Mouse (Mus musculus) hindbrain, embryonic 16.5 days (tissue): ENCODE measurements around the gene Nudcd2. TPM values are rescaled to one million over a fixed set of nuclear protein-coding genes. Genes with fewer than 3 reads are reported as not detected.

ENCODE experiments used
- ATAC-seq: fragments of 200-750 bp; cut with Nextera tagmentation; 2 replicates; pipeline ENCODE4 v1.8.0; 2017; ENCODE audit warnings: moderate TSS enrichment, moderate library complexity
- H3K27ac ChIP-seq: fragments of 300-500 bp; sonication (generic); 2 replicates; pipeline ENCODE4 v1.5.1; 2014; ENCODE audit warnings: low read depth, mild to moderate bottlenecking, control low read depth, low read length, moderate library complexity
- H3K27me3 ChIP-seq: fragments of 300-500 bp; sonication (generic); replicated peaks from 2 replicates; pipeline ENCODE4 v1.6.1; 2014; ENCODE audit warnings: low read length; ENCODE audit not compliant: control insufficient read depth, insufficient read depth
- H3K36me3 ChIP-seq: fragments of 300-500 bp; sonication (generic); 2 replicates; pipeline ENCODE4 v1.6.1; 2014; ENCODE audit warnings: mild to moderate bottlenecking, low read length, moderate library complexity, mixed read lengths; ENCODE audit not compliant: control insufficient read depth, insufficient read depth
- H3K4me1 ChIP-seq: fragments of 300-500 bp; sonication (generic); 2 replicates; pipeline ENCODE4 v1.6.1; 2014; ENCODE audit warnings: low read depth, low read length; ENCODE audit not compliant: control insufficient read depth, insufficient read depth
- H3K4me2 ChIP-seq: fragments of 300-500 bp; sonication (generic); 2 replicates; pipeline ENCODE4 v1.6.1; 2014; ENCODE audit warnings: mild to moderate bottlenecking, low read length, control low read depth, moderate library complexity
- H3K4me3 ChIP-seq: fragments of 300-500 bp; sonication (generic); 2 replicates; pipeline ENCODE4 v1.5.1; 2014; ENCODE audit warnings: mild to moderate bottlenecking, low read length, control low read depth, moderate library complexity
- H3K9ac ChIP-seq: fragments of 300-500 bp; sonication (generic); 2 replicates; pipeline ENCODE4 v1.6.1; 2014; ENCODE audit warnings: low read depth, mild to moderate bottlenecking, control low read depth, low read length, moderate library complexity
- H3K9me3 ChIP-seq: fragments of 300-500 bp; sonication (generic); 2 replicates; pipeline ENCODE4 v1.6.1; 2014; ENCODE audit warnings: mild to moderate bottlenecking, low read length, moderate library complexity; ENCODE audit not compliant: control insufficient read depth
- WGBS: fragments of 180-500 bp; shearing (Covaris S2); extraction: QIAGEN DNeasy Blood & Tissue Kit; methylation state at CpG from one replicate; pipeline ENCODE4 v1.1.7; 2014; 5-methylcytosine and 5-hydroxymethylcytosine counted together
- polyA plus RNA-seq: library from polyadenylated mRNA; unstranded; fragments of >200 nt; fragmentation: Nextera tagmentation; extraction: Ambion mirVana; gene quantifications from 2 replicates; pipeline ENCODE4 v1.2.1, GENCODE M21; 2015

Gene Nudcd2
- polyA plus RNA-seq, 1 experiment from 2014 or later, result 61.1 TPM

DNA sequence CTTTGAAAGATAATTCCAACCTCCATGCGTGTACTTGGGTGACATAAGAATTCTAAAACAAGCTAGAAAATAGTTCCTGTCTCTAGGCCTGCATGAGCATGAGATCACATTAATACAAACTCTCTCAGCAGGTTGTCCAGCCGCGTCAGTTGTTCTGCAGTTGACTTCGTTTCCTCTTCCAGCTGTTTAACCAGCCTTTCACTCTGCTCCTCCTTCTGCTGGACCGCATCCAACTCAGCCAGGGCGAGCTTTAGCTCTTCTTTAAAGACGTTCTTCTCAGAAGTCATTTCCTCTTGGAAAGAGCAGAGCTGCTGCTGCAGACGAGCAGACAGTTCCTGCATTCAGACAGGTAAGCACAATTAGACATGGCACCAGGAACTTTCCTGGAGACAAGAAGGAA lies 19.6 kb upstream of the Nudcd2 start:
- Histone ChIP-seq H3K9me3 (no peaks in the 10 kb centered on the region), H3K9ac (no peak overlapping the region), H3K4me2 (no peak overlapping the region), H3K27me3 (no peaks in the 10 kb centered on the region), H3K4me3 (no peak overlapping the region), H3K4me1 (no peaks in the 10 kb centered on the region), H3K27ac (no peak overlapping the region), H3K36me3 (no peaks in the 10 kb centered on the region)
- ATAC-seq, result no peak
- WGBS, result 69% methylated on average over 8 of the region's 8 CpGs

DNA sequence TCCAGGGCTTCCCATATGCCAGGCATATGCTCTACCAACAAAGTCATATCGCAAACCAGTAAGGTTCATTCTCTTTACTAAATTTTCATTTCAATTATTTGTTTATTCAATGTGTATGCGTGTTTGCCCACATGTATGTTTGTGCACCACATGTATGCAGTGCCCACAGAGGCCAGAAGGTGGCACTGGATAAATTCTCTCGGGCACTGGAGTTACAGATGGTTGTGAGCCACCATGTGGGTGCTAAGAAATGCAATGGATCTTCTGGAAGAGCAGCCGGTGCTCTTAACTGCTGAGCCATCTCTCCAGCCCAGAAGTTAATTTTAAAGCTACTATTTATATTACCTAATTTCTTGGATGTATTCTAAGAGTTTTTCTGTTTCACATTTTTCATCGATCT lies 17.9 kb upstream of the Nudcd2 start:
- Histone ChIP-seq H3K4me3 (no peak overlapping the region), H3K9me3 (no peaks in the 10 kb centered on the region), H3K27ac (no peak overlapping the region), H3K9ac (no peak overlapping the region), H3K36me3 (no peaks in the 10 kb centered on the region), H3K27me3 (no peaks in the 10 kb centered on the region), H3K4me1 (no peaks in the 10 kb centered on the region), H3K4me2 (no peak overlapping the region)
- no peak for ATAC-seq
- WGBS, result 97% methylated on average over 5 of the region's 5 CpGs

DNA sequence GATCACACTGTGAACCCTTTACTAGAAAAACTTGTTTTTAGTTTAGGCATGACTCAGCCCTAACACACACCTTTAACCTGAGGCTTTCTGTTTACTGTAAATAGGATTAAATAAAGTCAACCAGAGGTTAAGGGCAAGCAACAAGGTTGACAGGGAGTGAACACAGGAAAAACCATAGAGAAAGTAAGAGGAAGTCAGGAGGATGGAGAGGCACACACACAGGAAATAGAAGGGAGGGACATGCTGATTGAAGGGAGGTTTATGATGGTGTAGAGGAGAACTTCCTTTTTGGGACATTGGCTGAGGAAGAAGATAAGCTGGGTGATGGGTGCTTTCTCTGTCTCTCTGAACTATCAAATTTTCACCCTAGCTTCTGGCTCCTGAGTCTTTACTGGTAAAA lies 15.1 kb upstream of the Nudcd2 start:
- H3K4me3 ChIP-seq, result no peak overlapping the region
- H3K36me3 ChIP-seq, result no peaks in the 10 kb centered on the region; the same call in none of the 2 replicates
- H3K27ac ChIP-seq, result no peak overlapping the region
- ATAC-seq, result no peak
- H3K9me3 ChIP-seq, result no peaks in the 10 kb centered on the region
- no peak overlapping the region for H3K4me2 ChIP-seq
- no peaks in the 10 kb centered on the region for H3K27me3 ChIP-seq
- no peaks in the 10 kb centered on the region for H3K4me1 ChIP-seq
- no peak overlapping the region for H3K9ac ChIP-seq

DNA sequence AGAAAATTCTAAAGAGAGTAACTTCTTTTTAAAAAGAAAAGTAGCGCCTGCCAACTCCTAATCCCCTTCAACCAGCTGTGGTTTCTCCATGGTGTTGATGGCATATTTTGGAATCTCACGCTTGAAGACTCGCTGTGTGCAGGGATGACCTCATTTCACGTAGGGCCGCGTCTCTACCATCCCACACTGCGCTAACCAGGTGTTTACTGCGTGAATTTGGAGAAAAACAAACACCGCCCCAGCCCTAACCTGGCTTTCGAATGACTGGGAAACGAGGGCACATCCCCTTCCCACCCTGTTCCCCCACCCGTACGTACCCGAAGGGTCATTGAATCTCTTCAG lies 499 bp upstream of the Nudcd2 start:
- ATAC-seq, result no peak
- Histone ChIP-seq H3K4me2 (peak overlapping the region; percentile 92), H3K36me3 (peaks cover 13% of the 10 kb centered on the region), H3K4me3 (peak overlapping the region; percentile 95), H3K27ac (no peak overlapping the region), H3K4me1 (peaks cover 16% of the 10 kb centered on the region), H3K9ac (0 out of 2 replicates have a peak overlapping the region, but pooled peaks have one; percentile 27), H3K9me3 (no peaks in the 10 kb centered on the region), H3K27me3 (no peaks in the 10 kb centered on the region)
- WGBS, result 1% methylated on average over 14 of the region's 14 CpGs

DNA sequence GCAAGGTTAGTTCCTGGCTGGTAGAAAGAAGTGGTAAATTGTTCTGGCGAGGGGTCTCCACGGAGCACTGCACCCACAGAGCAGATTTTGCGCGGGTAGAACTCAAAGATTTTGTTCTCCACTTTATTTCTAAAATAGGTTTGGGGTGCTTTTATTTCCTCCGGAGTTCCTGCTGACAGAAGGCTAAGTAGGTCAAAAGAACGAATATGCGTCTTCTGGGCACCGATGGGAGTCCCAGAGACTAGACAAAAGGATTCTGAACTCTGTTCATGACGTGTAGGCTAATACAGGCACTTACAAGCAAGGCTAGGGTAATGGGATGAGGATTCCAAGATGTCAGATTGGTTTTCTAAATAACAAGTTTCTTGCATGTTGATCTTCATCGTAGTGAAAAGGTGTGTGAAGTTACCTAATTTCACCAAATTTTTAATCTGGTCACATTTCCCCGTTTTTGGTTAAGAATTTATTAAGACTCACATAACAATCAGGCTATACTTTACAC lies 835 bp downstream of the Nudcd2 start:
- Histone ChIP-seq H3K4me3 (peak overlapping the region; percentile 95), H3K36me3 (peaks cover 18% of the 10 kb centered on the region), H3K27me3 (no peaks in the 10 kb centered on the region), H3K4me1 (peaks cover 16% of the 10 kb centered on the region), H3K4me2 (peak overlapping the region; percentile 94), H3K27ac (no peak overlapping the region), H3K9me3 (no peaks in the 10 kb centered on the region), H3K9ac (peak overlapping the region; percentile 92)
- 4% methylated on average over 11 of the region's 11 CpGs for WGBS
- ATAC-seq, result no peak

DNA sequence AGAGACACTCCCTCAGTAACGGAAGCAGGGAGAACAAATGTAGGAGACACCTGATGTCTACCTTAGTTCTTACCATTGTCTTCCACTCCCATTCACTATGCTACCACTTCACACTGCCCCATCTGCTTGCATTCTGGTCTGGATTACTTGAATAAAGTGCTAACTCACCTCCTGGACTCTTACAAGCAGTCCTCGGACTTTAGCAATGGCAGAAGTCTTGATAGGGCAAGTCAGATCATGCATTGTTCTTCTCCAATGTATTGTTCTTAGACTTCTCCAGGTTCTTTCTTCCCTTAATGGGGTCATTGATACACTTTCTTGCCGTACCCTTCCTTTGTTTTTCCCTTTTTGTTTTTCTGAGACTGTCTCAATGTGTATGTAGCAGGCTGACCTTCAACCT lies 3.9 kb downstream of the Nudcd2 start:
- H3K4me1 ChIP-seq, result peaks cover 16% of the 10 kb centered on the region
- ATAC-seq, result no peak
- H3K27me3 ChIP-seq, result no peaks in the 10 kb centered on the region
- H3K9ac ChIP-seq, result no peak overlapping the region
- no peak overlapping the region for H3K4me2 ChIP-seq
- WGBS, result 88% methylated on average over 3 of the region's 3 CpGs
- H3K36me3 ChIP-seq, result peaks cover 23% of the 10 kb centered on the region
- H3K9me3 ChIP-seq, result no peaks in the 10 kb centered on the region
- H3K4me3 ChIP-seq, result no peak overlapping the region
- no peak overlapping the region for H3K27ac ChIP-seq

DNA sequence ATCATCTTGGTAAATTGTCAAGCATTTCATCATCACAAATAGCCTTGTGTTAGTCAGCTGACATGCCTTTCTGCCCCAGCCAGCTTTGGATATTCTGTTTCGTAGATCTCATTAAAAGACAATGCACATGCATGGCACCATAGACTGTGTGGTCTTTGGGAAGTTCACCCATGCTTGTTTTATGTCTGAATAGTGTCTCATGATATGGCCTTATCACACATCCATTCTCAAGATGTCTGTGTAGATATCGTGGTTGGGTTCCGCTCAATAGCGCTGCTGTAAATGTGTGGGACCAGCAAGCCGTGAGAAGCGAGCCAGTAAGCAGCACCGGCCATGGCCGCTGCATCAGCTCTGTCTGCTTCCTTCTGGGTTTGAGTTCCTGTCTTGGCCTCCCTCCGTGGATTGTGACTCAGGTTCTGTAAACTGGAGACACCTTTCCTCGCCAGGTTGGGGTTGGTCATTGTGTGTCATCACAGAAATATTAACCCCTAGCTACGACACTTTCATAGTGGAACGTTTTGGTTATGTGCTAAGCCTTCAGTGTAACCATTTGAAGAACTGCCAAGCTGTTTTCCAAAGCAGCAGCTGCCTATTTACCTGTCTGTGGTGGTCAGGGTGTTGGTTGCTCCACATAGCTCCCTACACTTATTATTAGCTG lies 8.3 kb downstream of the Nudcd2 start:
- no peak overlapping the region for H3K9ac ChIP-seq
- H3K4me1 ChIP-seq, result no peaks in the 10 kb centered on the region
- 93% methylated on average over 12 of the region's 12 CpGs for WGBS
- H3K4me3 ChIP-seq, result no peak overlapping the region
- no peak for ATAC-seq
- no peak overlapping the region for H3K27ac ChIP-seq
- H3K9me3 ChIP-seq, result no peaks in the 10 kb centered on the region
- H3K36me3 ChIP-seq, result peaks cover 19% of the 10 kb centered on the region
- H3K27me3 ChIP-seq, result no peaks in the 10 kb centered on the region
- no peak overlapping the region for H3K4me2 ChIP-seq

DNA sequence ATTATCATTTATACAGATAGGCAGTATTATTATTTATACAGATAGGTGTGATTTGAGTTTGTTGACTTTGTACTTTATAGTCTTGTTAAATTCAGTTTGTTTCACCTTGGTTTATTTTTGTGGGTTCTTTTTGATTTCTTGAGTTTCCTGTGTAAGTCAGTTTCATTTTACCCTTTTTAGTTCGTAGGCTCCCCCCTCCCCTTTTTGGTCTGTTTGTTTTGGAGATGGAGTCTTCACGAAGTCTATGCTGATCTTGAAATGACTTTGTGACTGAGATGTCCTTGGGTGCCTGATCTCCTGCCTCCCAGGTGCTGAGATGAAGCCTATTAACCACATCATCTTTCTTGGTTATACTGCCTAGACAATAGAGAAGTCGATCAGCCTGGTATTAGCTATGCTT lies 10.9 kb downstream of the Nudcd2 start:
- Histone ChIP-seq H3K4me3 (no peak overlapping the region), H3K27me3 (no peaks in the 10 kb centered on the region)

DNA sequence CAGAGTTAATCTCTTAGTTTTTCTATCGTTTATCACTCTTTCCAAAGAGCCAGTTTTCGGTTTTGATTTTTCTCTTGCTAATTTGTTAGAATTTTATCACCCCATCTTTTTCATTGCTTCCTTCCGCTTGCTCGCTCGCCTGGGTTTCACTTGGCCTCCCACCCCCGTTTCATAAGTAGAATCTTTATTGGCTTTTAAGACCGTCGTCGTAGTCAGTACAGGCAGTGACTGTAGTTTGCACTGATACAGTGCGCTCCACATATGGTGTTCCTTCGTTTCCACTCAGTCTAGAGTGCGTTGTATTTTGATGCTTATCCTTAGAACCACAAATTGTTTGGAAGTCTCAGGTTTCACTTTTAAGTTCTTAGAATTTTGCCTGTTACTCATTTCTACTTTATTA lies 12.9 kb downstream of the Nudcd2 start:
- no peak overlapping the region for H3K4me3 ChIP-seq
- WGBS, result 94% methylated on average over 12 of the region's 12 CpGs
- H3K9me3 ChIP-seq, result no peaks in the 10 kb centered on the region
- no peak overlapping the region for H3K4me2 ChIP-seq
- no peak for ATAC-seq
- H3K9ac ChIP-seq, result no peak overlapping the region
- no peaks in the 10 kb centered on the region for H3K27me3 ChIP-seq
- no peak overlapping the region for H3K27ac ChIP-seq
- no peaks in the 10 kb centered on the region; the same call in 1 of the 2 replicates for H3K36me3 ChIP-seq
- no peaks in the 10 kb centered on the region for H3K4me1 ChIP-seq

More for the DNA sequence above, 10.9 kb downstream of the Nudcd2 start:
- Histone ChIP-seq H3K9me3 (no peaks in the 10 kb centered on the region), H3K4me2 (no peak overlapping the region), H3K27ac (no peak overlapping the region), H3K4me1 (no peaks in the 10 kb centered on the region), H3K36me3 (peaks cover 5% of the 10 kb centered on the region; the same call in 1 of the 2 replicates), H3K9ac (no peak overlapping the region)
- ATAC-seq, result no peak
- WGBS, result 81% methylated on average over 3 of the region's 3 CpGs
